Mouse (Mus musculus) brain, embryonic 18.5 days (tissue): ENCODE measurements at regions not wholly inside any gene's neighbourhood (a gene's known extent, or its start where the extent isn't known, plus 50 kb on each side); places are given as distances from the start of the nearest gene placed in this dataset.
A peak's percentile ranks its signal among the peaks of the same experiment; 100 is the strongest.
"Not testable (repeated sequence)": the region's sequence is repeated elsewhere in the genome, so short reads cannot be mapped to it uniquely, and the experiment has no call there.

ENCODE experiments used
- DNase-seq: peaks from one replicate; pipeline ENCODE4 v3.0.0-alpha.2; 2012; ENCODE audit warnings: low read depth, low spot score

- no peak for DNase-seq
These were observed 188.8 kb upstream of the Dmac1 start for GRCm38 (mm10) chr4:75466880-75467327.

GRCm38 (mm10) chr4:75463579-75463978 lies 185.5 kb upstream of the Dmac1 start:
- DNase-seq: no peak

- no peak for DNase-seq
These were observed 171.4 kb upstream of the Dmac1 start for GRCm38 (mm10) chr4:75449478-75449877.

GRCm38 (mm10) chr4:75423296-75423695 lies 145.2 kb upstream of the Dmac1 start:
- DNase-seq: no peak

- not testable (repeated sequence) for DNase-seq
These were observed 122.6 kb upstream of the Dmac1 start for GRCm38 (mm10) chr4:75400754-75401153.

- no peak for DNase-seq
These were observed 116.9 kb upstream of the Dmac1 start for GRCm38 (mm10) chr4:75394992-75395391.

GRCm38 (mm10) chr4:75394264-75394663 lies 116.2 kb upstream of the Dmac1 start:
- no peak for DNase-seq

- DNase-seq: no peak
These were observed 108.3 kb upstream of the Dmac1 start for GRCm38 (mm10) chr4:75386271-75386938.

GRCm38 (mm10) chr4:75359496-75359895 lies 81.4 kb upstream of the Dmac1 start:
- no peak for DNase-seq

- DNase-seq: no peak
These were observed 77.5 kb upstream of the Dmac1 start for GRCm38 (mm10) chr4:75355621-75356020.

GRCm38 (mm10) chr4:75334496-75334895 lies 56.4 kb upstream of the Dmac1 start:
- DNase-seq: peak; percentile 4

- DNase-seq: no peak
These were observed 54.7 kb upstream of the Dmac1 start for GRCm38 (mm10) chr4:75332791-75333190.

GRCm38 (mm10) chr4:75329511-75330171 lies 51.5 kb upstream of the Dmac1 start:
- peak; percentile 8 for DNase-seq
